Mouse (Mus musculus) limb, embryonic 14.5 days (tissue): ENCODE results near the gene Fam171a2. TPM values are rescaled to one million over a fixed set of nuclear protein-coding genes. Genes with fewer than 3 reads are reported as not detected.

ENCODE experiments used
- ATAC-seq: fragments of 200-750 bp; cut with Nextera tagmentation; 2 replicates; pipeline ENCODE4 v1.8.0; 2017; ENCODE audit warnings: low read depth, moderate number of reproducible peaks, moderate TSS enrichment; ENCODE audit not compliant: low FRiP score
- DNase-seq: peaks from one replicate; pipeline ENCODE4 v3.0.0-alpha.2; 2015; ENCODE audit warnings: low spot score
- H3K27ac ChIP-seq: fragments of 300-500 bp; sonication (generic); replicated peaks from 2 replicates; pipeline ENCODE4 v1.5.1; 2014; ENCODE audit warnings: low read depth, mild to moderate bottlenecking, low read length, moderate library complexity, mixed read lengths
- H3K27me3 ChIP-seq: fragments of 300-500 bp; sonication (generic); 2 replicates; pipeline ENCODE4 v1.6.1; 2014; ENCODE audit warnings: low read length, mixed read lengths; ENCODE audit not compliant: control insufficient read depth, insufficient read depth
- H3K36me3 ChIP-seq: fragments of 300-500 bp; sonication (generic); 2 replicates; pipeline ENCODE4 v1.6.1; 2014; ENCODE audit warnings: mild to moderate bottlenecking, low read length, moderate library complexity, mixed read lengths; ENCODE audit not compliant: control insufficient read depth, insufficient read depth
- H3K4me1 ChIP-seq: fragments of 300-500 bp; sonication (generic); 2 replicates; pipeline ENCODE4 v1.6.1; 2014; ENCODE audit warnings: antibody characterized with exemption, low read length, mixed read lengths; ENCODE audit not compliant: control insufficient read depth, insufficient read depth
- H3K4me2 ChIP-seq: fragments of 300-500 bp; sonication (generic); replicated peaks from 2 replicates; pipeline ENCODE4 v1.6.1; 2014; ENCODE audit warnings: low read depth, mild to moderate bottlenecking, low read length, moderate library complexity; ENCODE audit not compliant: severe bottlenecking
- H3K4me3 ChIP-seq: fragments of 300-500 bp; sonication (generic); replicated peaks from 2 replicates; pipeline ENCODE4 v1.5.1; 2014; ENCODE audit warnings: low read length
- H3K9ac ChIP-seq: fragments of 300-500 bp; sonication (generic); 2 replicates; pipeline ENCODE4 v1.6.1; 2014; ENCODE audit warnings: mild to moderate bottlenecking, low read depth, low read length, moderate library complexity; ENCODE audit not compliant: severe bottlenecking
- H3K9me3 ChIP-seq: fragments of 300-500 bp; sonication (generic); 2 replicates; pipeline ENCODE4 v1.6.1; 2016; ENCODE audit warnings: low read length; ENCODE audit not compliant: control insufficient read depth
- POLR2A ChIP-seq: fragments of 200-500 bp; IDR thresholded peaks from 2 replicates; pipeline ENCODE4 v1.8.0; 2012; ENCODE audit warnings: inconsistent platforms, mild to moderate bottlenecking, moderate library complexity, borderline replicate concordance; ENCODE audit not compliant: insufficient read depth, insufficient read length; ENCODE audit errors: extremely low read depth
- WGBS: fragments of 180-500 bp; shearing (Covaris S2); extraction: QIAGEN DNeasy Blood & Tissue Kit; methylation state at CpG from one replicate; pipeline ENCODE4 v1.1.7; 2014; 5-methylcytosine and 5-hydroxymethylcytosine counted together
- polyA plus RNA-seq, 2 experiments: library from polyadenylated mRNA; depleted of rRNA in 1 of 2; stranded (reverse) in 1 of 2; unstranded in 1 of 2; fragments of >200 nt; fragmentation: Nextera tagmentation in 1 of 2; extraction: Ambion mirVana in 1 of 2; gene quantifications; 2 replicates each; pipeline versions ENCODE4 v1.2.1 to v1.2.3; 2012 to 2014

The Fam171a2 gene
- polyA plus RNA-seq, 2 experiments = 8.9 to 56.8 TPM

DNA sequence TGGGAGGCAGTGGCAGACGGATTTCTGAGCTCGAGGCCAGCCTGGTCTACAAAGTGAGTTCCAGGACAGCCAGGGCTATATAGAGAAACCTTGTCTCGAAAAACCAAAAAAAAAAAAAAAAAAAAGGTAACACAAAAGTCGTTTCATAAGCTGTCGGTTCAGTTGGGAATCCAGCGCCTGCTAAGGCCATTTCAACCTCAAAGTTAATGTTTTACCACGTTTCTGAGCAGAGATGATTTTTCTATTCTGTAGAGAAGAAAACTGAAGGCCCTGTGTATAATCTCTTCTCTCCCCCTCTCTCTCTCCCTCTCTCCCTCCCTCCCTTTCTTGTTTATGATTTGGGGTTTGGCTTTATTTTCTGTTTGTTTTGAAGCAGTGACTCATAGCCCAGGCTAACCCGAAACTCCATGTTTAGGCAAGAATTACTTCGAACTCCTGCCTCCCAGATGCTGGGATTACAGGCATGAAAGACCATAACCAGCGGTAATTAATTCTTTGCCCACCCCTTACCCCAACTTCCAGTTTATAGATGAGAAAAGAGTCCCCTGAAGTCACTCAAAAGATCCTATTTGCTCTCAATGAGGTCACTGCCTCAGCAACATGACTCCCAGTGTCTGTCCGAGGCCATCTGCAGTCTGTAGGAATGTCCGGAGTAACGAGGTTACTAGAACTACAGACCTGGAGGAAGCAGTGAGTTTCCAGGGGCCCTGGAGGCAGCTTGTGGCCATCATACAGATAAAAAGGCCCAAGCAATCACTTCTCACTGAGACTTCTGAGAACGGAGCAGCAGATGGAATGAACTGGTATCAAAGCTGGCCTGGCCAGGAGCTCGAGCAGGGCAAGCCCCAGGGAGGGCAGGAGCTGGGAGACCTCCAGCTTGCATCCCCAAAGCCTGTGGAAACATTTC, 38.3 kb downstream of the Fam171a2 start:
- Histone ChIP-seq H3K4me3 (peak overlapping the region; percentile 67), H3K27me3 (no peaks in the 10 kb centered on the region), H3K4me1 (peaks cover 8% of the 10 kb centered on the region), H3K4me2 (peak overlapping the region; percentile 96), H3K36me3 (peaks cover 10% of the 10 kb centered on the region; the same call in 1 of the 2 replicates), H3K27ac (peak overlapping the region; percentile 83; the same call in 1 of the 2 replicates), H3K9me3 (no peaks in the 10 kb centered on the region), H3K9ac (peak overlapping the region; percentile 25; the same call in 1 of the 2 replicates)
- TF ChIP-seq POLR2A = no peak
- 35% methylated on average over 14 of the region's 15 CpGs for WGBS
- no peak for ATAC-seq
- DNase-seq = no peak

DNA sequence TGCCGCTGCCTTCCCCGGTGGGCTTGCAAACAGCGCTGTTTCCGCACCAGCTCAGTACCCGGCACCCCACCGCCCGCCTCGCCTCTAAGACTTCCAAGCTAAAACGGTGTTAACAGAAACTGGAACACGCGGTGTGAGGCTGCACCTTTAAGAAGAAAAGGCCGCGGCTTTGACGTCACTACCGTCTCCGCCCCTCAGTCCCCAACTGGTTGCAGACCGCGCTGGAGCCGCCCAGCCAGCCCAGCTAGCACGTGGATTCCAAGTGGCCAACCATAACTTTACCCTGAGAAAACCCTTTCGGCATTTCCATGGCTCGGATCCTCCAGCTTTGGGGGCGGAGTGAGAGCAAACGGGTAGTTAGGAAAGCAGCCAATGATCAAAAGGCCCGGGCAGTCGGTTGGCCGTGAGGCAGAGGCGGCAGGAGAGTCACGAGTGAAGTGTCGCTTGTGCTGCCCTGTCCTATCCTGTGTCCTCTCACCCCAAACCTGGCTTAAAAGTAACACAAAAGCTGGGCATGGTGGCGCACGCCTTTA, 39.1 kb downstream of the Fam171a2 start:
- peak; percentile 90 for ATAC-seq

DNA sequence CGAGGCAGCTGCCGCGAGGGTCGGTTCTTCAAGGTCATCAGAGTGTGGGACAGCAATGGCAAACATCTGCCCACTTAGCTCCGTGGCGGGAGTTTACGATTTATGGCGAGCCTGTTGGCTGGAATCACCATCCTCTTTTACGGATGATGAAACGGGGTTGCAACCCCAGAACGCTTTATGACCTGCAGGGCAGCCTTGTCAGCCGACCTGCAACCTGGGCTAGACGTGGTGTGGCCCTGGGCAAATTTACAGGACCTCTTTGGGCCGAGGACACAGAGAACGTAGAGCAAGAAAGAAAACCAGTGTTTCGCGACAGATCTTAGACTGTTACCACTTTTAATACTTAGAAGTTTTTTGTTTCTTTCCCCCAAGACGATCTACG, 39.7 kb downstream of the Fam171a2 start, which contains the start of gene Slc25a39:
Gene Slc25a39, minus strand, starts transcription at position 113 of the 382 bp plus-strand sequence.
- TF ChIP-seq POLR2A = no peak
- WGBS = 0% methylated on average over 19 of the region's 19 CpGs
- Histone ChIP-seq H3K9me3 (no peaks in the 10 kb centered on the region), H3K4me1 (peaks cover 8% of the 10 kb centered on the region), H3K27ac (peak within 1 kb of the TSS; percentile 83), H3K4me3 (peak within 1 kb of the TSS; percentile 67), H3K9ac (peak within 1 kb of the TSS; percentile 72), H3K36me3 (peaks cover 23% of the 10 kb centered on the region), H3K4me2 (peak within 1 kb of the TSS; percentile 96), H3K27me3 (no peaks in the 10 kb centered on the region)
- ATAC-seq = no peak
- DNase-seq = no peak

More for the DNA sequence above, 39.1 kb downstream of the Fam171a2 start:
- Histone ChIP-seq H3K27ac (peak overlapping the region; percentile 83), H3K4me3 (peak overlapping the region; percentile 67), H3K9ac (peak overlapping the region; percentile 72; the same call in 1 of the 2 replicates), H3K4me1 (peaks cover 8% of the 10 kb centered on the region), H3K27me3 (no peaks in the 10 kb centered on the region), H3K9me3 (no peaks in the 10 kb centered on the region), H3K4me2 (peak overlapping the region; percentile 96), H3K36me3 (peaks cover 17% of the 10 kb centered on the region)
- WGBS = under 1% methylated on average over 32 of the region's 32 CpGs
- DNase-seq = peak; percentile 100
- TF ChIP-seq POLR2A = 0 out of 2 replicates have a peak, but pooled peaks have one; percentile 10

DNA sequence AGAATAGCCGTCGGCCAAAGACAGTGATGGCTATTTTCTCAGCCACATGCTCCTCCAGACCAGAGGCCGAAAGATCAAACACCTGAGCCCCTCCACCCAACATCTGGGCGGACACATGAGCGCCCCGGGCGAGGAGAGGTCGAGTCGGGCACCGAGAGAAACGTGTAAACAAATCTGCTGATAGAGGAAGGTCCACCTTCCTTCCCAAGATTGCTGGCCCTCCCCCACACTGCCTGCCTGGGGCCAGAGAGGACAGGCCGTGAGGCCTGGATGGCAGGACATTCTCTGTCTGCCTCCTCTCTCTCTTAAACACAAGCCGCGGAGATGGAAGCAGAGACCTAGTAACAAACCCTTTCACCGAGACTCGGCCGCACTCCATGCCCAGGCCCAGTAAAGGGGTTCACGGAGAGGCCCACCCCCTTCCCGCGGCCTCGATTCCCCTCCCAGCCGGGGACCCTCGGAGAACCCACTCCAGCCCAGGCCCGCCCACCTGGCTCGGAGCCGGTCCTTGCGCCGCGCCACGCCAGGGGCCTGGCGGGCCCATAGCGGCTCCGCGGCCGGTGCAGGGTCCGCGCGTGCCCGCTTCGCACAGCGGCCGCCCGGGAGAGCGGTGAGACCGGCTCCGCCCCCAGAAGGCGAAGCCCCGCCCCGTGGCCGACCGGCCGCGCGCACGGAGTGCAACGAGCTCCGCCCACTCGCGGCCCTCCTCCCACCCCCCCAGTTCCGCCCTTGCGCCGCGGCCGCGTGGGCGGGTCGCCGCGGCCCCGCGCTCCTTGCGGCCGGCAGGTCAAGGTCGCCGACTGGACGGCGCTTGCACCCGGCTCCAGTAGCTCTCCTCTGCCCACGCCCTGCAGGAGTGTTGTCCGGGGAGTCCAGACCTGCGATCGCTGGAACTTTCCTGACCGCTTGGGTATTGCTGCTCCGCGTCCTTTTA, 40.3 kb downstream of the Fam171a2 start:
- Histone ChIP-seq H3K9me3 (no peaks in the 10 kb centered on the region), H3K27ac (peak overlapping the region; percentile 83), H3K4me1 (peaks cover 8% of the 10 kb centered on the region), H3K4me3 (peak overlapping the region; percentile 67), H3K36me3 (peaks cover 30% of the 10 kb centered on the region), H3K9ac (peak overlapping the region; percentile 72), H3K4me2 (peak overlapping the region; percentile 96), H3K27me3 (peaks cover 3% of the 10 kb centered on the region; the same call in 1 of the 2 replicates)
- DNase-seq (peak; percentile 90), ATAC-seq (peak; percentile 73)
- WGBS = 2% methylated on average over 70 of the region's 85 CpGs
- TF ChIP-seq POLR2A = peak; percentile 45; the same call in 1 of the 2 replicates
